Mouse (Mus musculus) forebrain, embryonic 10.5 days (tissue): Measurements from ENCODE around the gene Usp25. TPM values are rescaled to one million over a fixed set of nuclear protein-coding genes. Genes with fewer than 3 reads are reported as not detected.

Source experiments
- DNase-seq: peaks from one replicate; pipeline ENCODE4 v3.0.0-alpha.2; 2017; ENCODE audit warnings: low spot score; ENCODE audit errors: extremely low spot score
- H3K27ac ChIP-seq: fragments of 300-500 bp; sonication (generic); 2 replicates; pipeline ENCODE4 v1.5.1; 2016; ENCODE audit warnings: mild to moderate bottlenecking
- H3K27me3 ChIP-seq: fragments of 300-500 bp; sonication (generic); 2 replicates; pipeline ENCODE4 v1.6.1; 2016; ENCODE audit warnings: mild to moderate bottlenecking; ENCODE audit not compliant: poor library complexity, severe bottlenecking
- H3K36me3 ChIP-seq: fragments of 300-500 bp; sonication (generic); replicated peaks from 2 replicates; pipeline ENCODE4 v1.6.1; 2016; ENCODE audit warnings: mild to moderate bottlenecking, moderate library complexity
- H3K4me1 ChIP-seq: fragments of 300-500 bp; sonication (generic); 2 replicates; pipeline ENCODE4 v1.6.1; 2016
- H3K4me3 ChIP-seq: fragments of 300-500 bp; sonication (generic); 2 replicates; pipeline ENCODE4 v1.5.1; 2016; ENCODE audit warnings: mild to moderate bottlenecking, moderate library complexity
- H3K9me3 ChIP-seq: fragments of 300-500 bp; sonication (generic); 2 replicates; pipeline ENCODE4 v1.6.1; 2016; ENCODE audit warnings: mild to moderate bottlenecking, moderate library complexity
- WGBS: fragments of 180-500 bp; shearing (Covaris S2); methylation state at CpG from one replicate; pipeline ENCODE4 v1.1.7; 2016; 5-methylcytosine and 5-hydroxymethylcytosine counted together
- polyA plus RNA-seq: library from polyadenylated mRNA; unstranded; fragments of >200 nt; fragmentation: Nextera tagmentation; extraction: Ambion mirVana; gene quantifications from 2 replicates; pipeline ENCODE4 v1.2.1, GENCODE M21; 2016

Gene Usp25
- polyA plus RNA-seq, 1 experiment from 2014 or later: 19.1 TPM

- Histone ChIP-seq H3K36me3 (peaks cover 36% of the 10 kb centered on the region), H3K27ac (no peak overlapping the region), H3K27me3 (no peaks in the 10 kb centered on the region), H3K9me3 (no peaks in the 10 kb centered on the region), H3K4me3 (no peak overlapping the region), H3K4me1 (no peaks in the 10 kb centered on the region)
- no peak for DNase-seq
- 86% methylated on average over 8 of the region's 8 CpGs for WGBS
Observed at GRCm38 (mm10) chr16:77055519-77056159, 42.1 kb downstream of the Usp25 start.

- Histone ChIP-seq H3K9me3 (no peaks in the 10 kb centered on the region), H3K36me3 (peaks cover 36% of the 10 kb centered on the region), H3K4me3 (no peak overlapping the region), H3K27me3 (no peaks in the 10 kb centered on the region), H3K27ac (no peak overlapping the region), H3K4me1 (no peaks in the 10 kb centered on the region)
- DNase-seq: no peak
- WGBS: 79% methylated on average over 8 of the region's 8 CpGs
Observed at GRCm38 (mm10) chr16:77056160-77056520, 42.6 kb downstream of the Usp25 start.

- no peak overlapping the region for H3K27ac ChIP-seq
- H3K36me3 ChIP-seq: peaks cover 36% of the 10 kb centered on the region
- H3K4me1 ChIP-seq: no peaks in the 10 kb centered on the region
- DNase-seq: no peak
- H3K27me3 ChIP-seq: no peaks in the 10 kb centered on the region
- H3K4me3 ChIP-seq: no peak overlapping the region
- no peaks in the 10 kb centered on the region for H3K9me3 ChIP-seq
- WGBS: 70% methylated on average over 6 of the region's 6 CpGs
Observed at GRCm38 (mm10) chr16:77058567-77058966, 45.1 kb downstream of the Usp25 start.

- Histone ChIP-seq H3K4me1 (no peaks in the 10 kb centered on the region), H3K9me3 (no peaks in the 10 kb centered on the region), H3K4me3 (no peak overlapping the region), H3K27me3 (no peaks in the 10 kb centered on the region), H3K27ac (no peak overlapping the region), H3K36me3 (peaks cover 43% of the 10 kb centered on the region)
- no peak for DNase-seq
- WGBS: 85% methylated on average over 8 of the region's 8 CpGs
Observed at GRCm38 (mm10) chr16:77060166-77060565, 46.7 kb downstream of the Usp25 start.

- WGBS: 95% methylated on average over 1 of the region's 1 CpGs
- no peak for DNase-seq
- H3K36me3 ChIP-seq: peaks cover 51% of the 10 kb centered on the region
- no peaks in the 10 kb centered on the region for H3K27me3 ChIP-seq
- H3K9me3 ChIP-seq: no peaks in the 10 kb centered on the region
- no peak overlapping the region for H3K27ac ChIP-seq
- H3K4me3 ChIP-seq: no peak overlapping the region
- no peaks in the 10 kb centered on the region for H3K4me1 ChIP-seq
Observed at GRCm38 (mm10) chr16:77063916-77064315, 50.4 kb downstream of the Usp25 start.

GRCm38 (mm10) chr16:77076954-77077735 is 63.6 kb downstream of the Usp25 start:
- 76% methylated on average over 15 of the region's 15 CpGs for WGBS
- Histone ChIP-seq H3K27ac (no peak overlapping the region), H3K27me3 (no peaks in the 10 kb centered on the region), H3K4me3 (no peak overlapping the region), H3K9me3 (no peaks in the 10 kb centered on the region), H3K36me3 (peaks cover 61% of the 10 kb centered on the region), H3K4me1 (no peaks in the 10 kb centered on the region)
- no peak for DNase-seq

- H3K27ac ChIP-seq: no peak overlapping the region
- no peak overlapping the region for H3K4me3 ChIP-seq
- H3K4me1 ChIP-seq: no peaks in the 10 kb centered on the region
- 93% methylated on average over 2 of the region's 2 CpGs for WGBS
- no peaks in the 10 kb centered on the region for H3K27me3 ChIP-seq
- no peaks in the 10 kb centered on the region for H3K9me3 ChIP-seq
- H3K36me3 ChIP-seq: peaks cover 62% of the 10 kb centered on the region
- no peak for DNase-seq
Observed at GRCm38 (mm10) chr16:77077736-77078005, 64.2 kb downstream of the Usp25 start.

GRCm38 (mm10) chr16:77084071-77084470 is 70.6 kb downstream of the Usp25 start:
- H3K27ac ChIP-seq: no peak overlapping the region
- no peak overlapping the region for H3K4me3 ChIP-seq
- H3K9me3 ChIP-seq: no peaks in the 10 kb centered on the region
- no peak for DNase-seq
- WGBS: 88% methylated on average over 2 of the region's 2 CpGs
- no peaks in the 10 kb centered on the region for H3K4me1 ChIP-seq
- H3K27me3 ChIP-seq: no peaks in the 10 kb centered on the region
- H3K36me3 ChIP-seq: peaks cover 64% of the 10 kb centered on the region

GRCm38 (mm10) chr16:77089806-77090205 is 76.3 kb downstream of the Usp25 start:
- H3K4me1 ChIP-seq: no peaks in the 10 kb centered on the region
- no peaks in the 10 kb centered on the region for H3K27me3 ChIP-seq
- H3K36me3 ChIP-seq: peaks cover 49% of the 10 kb centered on the region
- no peak overlapping the region for H3K4me3 ChIP-seq
- no peaks in the 10 kb centered on the region for H3K9me3 ChIP-seq
- 86% methylated on average over 3 of the region's 3 CpGs for WGBS
- DNase-seq: no peak
- H3K27ac ChIP-seq: no peak overlapping the region

GRCm38 (mm10) chr16:77093526-77093925 is 80.0 kb downstream of the Usp25 start:
- Histone ChIP-seq H3K36me3 (peaks cover 39% of the 10 kb centered on the region), H3K27me3 (no peaks in the 10 kb centered on the region), H3K4me1 (no peaks in the 10 kb centered on the region), H3K4me3 (no peak overlapping the region), H3K9me3 (no peaks in the 10 kb centered on the region), H3K27ac (no peak overlapping the region)
- DNase-seq: no peak
- 95% methylated on average over 9 of the region's 9 CpGs for whole genome bisulfite sequencing

- H3K9me3 ChIP-seq: no peaks in the 10 kb centered on the region
- H3K4me3 ChIP-seq: no peak overlapping the region
- H3K27me3 ChIP-seq: no peaks in the 10 kb centered on the region
- no peak overlapping the region for H3K27ac ChIP-seq
- H3K36me3 ChIP-seq: peaks cover 38% of the 10 kb centered on the region
- peaks cover 8% of the 10 kb centered on the region; the same call in 1 of the 2 replicates for H3K4me1 ChIP-seq
- 92% methylated on average over 7 of the region's 7 CpGs for WGBS
- no peak for DNase-seq
Observed at GRCm38 (mm10) chr16:77095017-77095551, 81.6 kb downstream of the Usp25 start.

- 67% methylated on average over 8 of the region's 8 CpGs for WGBS
- no peak overlapping the region for H3K27ac ChIP-seq
- peaks cover 23% of the 10 kb centered on the region for H3K36me3 ChIP-seq
- no peak overlapping the region for H3K4me3 ChIP-seq
- no peaks in the 10 kb centered on the region for H3K9me3 ChIP-seq
- H3K4me1 ChIP-seq: peaks cover 8% of the 10 kb centered on the region; the same call in 1 of the 2 replicates
- no peaks in the 10 kb centered on the region for H3K27me3 ChIP-seq
- DNase-seq: peak; percentile 53
Observed at GRCm38 (mm10) chr16:77099018-77099869, 85.7 kb downstream of the Usp25 start.
